Mouse (Mus musculus) neural tube, embryonic 11.5 days (tissue): ENCODE measurements around the gene Ppp2r5c. TPM values are rescaled to one million over a fixed set of nuclear protein-coding genes. Genes with fewer than 3 reads are reported as not detected.

Source experiments
- ATAC-seq: fragments of 200-750 bp; cut with Nextera tagmentation; 2 replicates; pipeline ENCODE4 v1.8.0; 2017; ENCODE audit warnings: moderate number of reproducible peaks, mild to moderate bottlenecking, moderate TSS enrichment, moderate library complexity; ENCODE audit not compliant: insufficient read depth, low FRiP score, low TSS enrichment
- DNase-seq: peaks from one replicate; pipeline ENCODE4 v3.0.0-alpha.2; 2015; ENCODE audit warnings: low spot score
- H3K27ac ChIP-seq: fragments of 300-500 bp; sonication (generic); 2 replicates; pipeline ENCODE4 v1.5.1; 2014; ENCODE audit warnings: low read depth, mild to moderate bottlenecking, low read length
- H3K27me3 ChIP-seq: fragments of 300-500 bp; sonication (generic); 2 replicates; pipeline ENCODE4 v1.6.1; 2014; ENCODE audit warnings: mild to moderate bottlenecking, low read length, mixed read lengths; ENCODE audit not compliant: control insufficient read depth, insufficient read depth
- H3K36me3 ChIP-seq: fragments of 300-500 bp; sonication (generic); 2 replicates; pipeline ENCODE4 v1.6.1; 2014; ENCODE audit warnings: mild to moderate bottlenecking, low read length, moderate library complexity, mixed read lengths; ENCODE audit not compliant: control insufficient read depth, insufficient read depth
- H3K4me1 ChIP-seq: fragments of 300-500 bp; sonication (generic); 2 replicates; pipeline ENCODE4 v1.6.1; 2014; ENCODE audit warnings: low read length, mixed read lengths; ENCODE audit not compliant: control insufficient read depth, insufficient read depth
- H3K4me2 ChIP-seq: fragments of 300-500 bp; sonication (generic); 2 replicates; pipeline ENCODE4 v1.6.1; 2014; ENCODE audit warnings: low read depth, mild to moderate bottlenecking, moderate library complexity
- H3K4me3 ChIP-seq: fragments of 300-500 bp; sonication (generic); 2 replicates; pipeline ENCODE4 v1.5.1; 2014; ENCODE audit warnings: low read depth, low read length
- H3K9ac ChIP-seq: fragments of 300-500 bp; sonication (generic); 2 replicates; pipeline ENCODE4 v1.6.1; 2014; ENCODE audit warnings: mild to moderate bottlenecking, low read length
- H3K9me3 ChIP-seq: fragments of 300-500 bp; sonication (generic); 2 replicates; pipeline ENCODE4 v1.6.1; 2016; ENCODE audit warnings: low read length; ENCODE audit not compliant: control insufficient read depth
- WGBS: fragments of 180-500 bp; shearing (Covaris S2); extraction: QIAGEN DNeasy Blood & Tissue Kit; methylation state at CpG from one replicate; pipeline ENCODE4 v1.1.7; 2014; 5-methylcytosine and 5-hydroxymethylcytosine counted together
- polyA plus RNA-seq: library from polyadenylated mRNA; unstranded; fragments of >200 nt; fragmentation: Nextera tagmentation; extraction: Ambion mirVana; gene quantifications from 2 replicates; pipeline ENCODE4 v1.2.1, GENCODE M21; 2014

Gene Ppp2r5c
- polyA plus RNA-seq, 1 experiment from 2014 or later: 170 TPM

DNA sequence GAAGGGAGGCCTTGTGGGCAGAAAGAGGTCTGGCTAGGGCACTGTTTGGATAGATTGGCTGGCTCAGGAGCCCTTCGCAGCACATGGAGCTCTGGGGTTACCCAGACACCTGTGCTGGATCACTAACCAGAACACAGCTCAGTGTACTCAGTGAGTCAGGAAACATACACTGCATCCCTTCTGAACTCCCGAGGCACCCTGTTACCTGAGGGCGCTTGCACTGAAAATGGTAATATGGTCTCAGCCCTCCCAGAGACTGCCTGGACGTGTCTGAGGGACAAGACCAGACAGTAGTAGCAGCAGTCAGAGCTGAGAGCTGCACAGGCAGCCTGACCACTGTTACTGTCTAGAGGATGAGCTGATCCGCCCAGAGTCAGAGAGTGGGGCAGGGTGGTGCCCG lies 85.8 kb downstream of the Ppp2r5c start:
- H3K9me3 ChIP-seq: no peaks in the 10 kb centered on the region
- no peak overlapping the region for H3K4me3 ChIP-seq
- no peaks in the 10 kb centered on the region for H3K27me3 ChIP-seq
- ATAC-seq: no peak
- no peak for DNase-seq
- 86% methylated on average over 6 of the region's 6 CpGs for WGBS
- H3K4me2 ChIP-seq: no peak overlapping the region
- no peaks in the 10 kb centered on the region for H3K36me3 ChIP-seq
- H3K4me1 ChIP-seq: no peaks in the 10 kb centered on the region
- no peak overlapping the region for H3K27ac ChIP-seq
- no peak overlapping the region for H3K9ac ChIP-seq

DNA sequence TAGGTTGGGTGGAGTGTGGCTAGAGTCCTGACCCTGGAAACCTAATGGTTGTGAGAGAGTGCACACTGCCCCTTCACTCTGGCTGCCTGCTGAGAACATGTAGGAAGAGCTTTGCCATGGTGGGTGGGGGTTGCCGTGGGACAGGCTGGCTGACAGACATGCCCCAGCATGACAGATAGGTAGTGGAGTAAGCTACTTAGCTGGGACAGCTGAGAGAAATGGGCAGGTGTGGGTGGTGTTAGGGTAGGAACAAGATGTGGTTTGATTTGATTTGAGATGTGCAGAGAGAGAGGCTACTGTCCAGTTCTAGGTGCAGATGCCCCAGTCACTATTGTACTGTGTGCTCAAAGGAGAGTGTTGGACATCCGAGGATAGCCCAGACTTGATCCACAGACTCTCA lies 86.2 kb downstream of the Ppp2r5c start:
- H3K36me3 ChIP-seq: no peaks in the 10 kb centered on the region
- DNase-seq (no peak), ATAC-seq (no peak)
- H3K4me1 ChIP-seq: no peaks in the 10 kb centered on the region
- H3K9me3 ChIP-seq: no peaks in the 10 kb centered on the region
- no peak overlapping the region for H3K9ac ChIP-seq
- WGBS: 89% methylated on average over 2 of the region's 2 CpGs
- H3K27me3 ChIP-seq: no peaks in the 10 kb centered on the region
- no peak overlapping the region for H3K4me3 ChIP-seq
- no peak overlapping the region for H3K4me2 ChIP-seq
- no peak overlapping the region for H3K27ac ChIP-seq

DNA sequence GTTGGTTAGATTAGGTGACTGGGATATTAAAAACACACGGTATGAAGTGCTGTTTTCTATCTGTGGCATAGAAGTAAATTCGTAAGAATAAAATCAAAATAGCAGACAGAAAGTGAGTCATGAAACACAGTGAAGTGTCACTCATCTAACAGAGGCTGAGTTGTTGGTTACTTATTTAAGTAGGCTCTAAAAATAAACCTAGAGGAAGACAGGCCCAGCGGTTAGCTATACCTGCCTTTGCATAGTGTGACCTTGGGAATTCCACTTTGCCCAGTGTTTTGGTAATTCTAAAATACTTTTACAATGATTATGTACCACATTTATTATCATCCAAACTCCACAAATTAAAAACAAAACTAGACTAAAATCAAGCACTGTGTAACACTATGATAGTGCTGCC lies 86.9 kb downstream of the Ppp2r5c start:
- 92% methylated on average over 3 of the region's 3 CpGs for WGBS
- H3K36me3 ChIP-seq: no peaks in the 10 kb centered on the region
- no peak overlapping the region for H3K4me2 ChIP-seq
- H3K9me3 ChIP-seq: no peaks in the 10 kb centered on the region
- no peak overlapping the region for H3K27ac ChIP-seq
- ATAC-seq (no peak), DNase-seq (no peak)
- H3K27me3 ChIP-seq: no peaks in the 10 kb centered on the region
- no peaks in the 10 kb centered on the region for H3K4me1 ChIP-seq
- no peak overlapping the region for H3K4me3 ChIP-seq
- H3K9ac ChIP-seq: no peak overlapping the region

- Histone ChIP-seq H3K9me3 (no peaks in the 10 kb centered on the region), H3K27ac (no peak overlapping the region), H3K4me1 (no peaks in the 10 kb centered on the region), H3K36me3 (no peaks in the 10 kb centered on the region), H3K9ac (no peak overlapping the region), H3K4me3 (no peak overlapping the region), H3K27me3 (no peaks in the 10 kb centered on the region), H3K4me2 (no peak overlapping the region)
- 93% methylated on average over 5 of the region's 5 CpGs for WGBS
- no peak for DNase-seq
- ATAC-seq: no peak
Measured at GRCm38 (mm10) chr12:110535361-110535760, 88.4 kb downstream of the Ppp2r5c start.

DNA sequence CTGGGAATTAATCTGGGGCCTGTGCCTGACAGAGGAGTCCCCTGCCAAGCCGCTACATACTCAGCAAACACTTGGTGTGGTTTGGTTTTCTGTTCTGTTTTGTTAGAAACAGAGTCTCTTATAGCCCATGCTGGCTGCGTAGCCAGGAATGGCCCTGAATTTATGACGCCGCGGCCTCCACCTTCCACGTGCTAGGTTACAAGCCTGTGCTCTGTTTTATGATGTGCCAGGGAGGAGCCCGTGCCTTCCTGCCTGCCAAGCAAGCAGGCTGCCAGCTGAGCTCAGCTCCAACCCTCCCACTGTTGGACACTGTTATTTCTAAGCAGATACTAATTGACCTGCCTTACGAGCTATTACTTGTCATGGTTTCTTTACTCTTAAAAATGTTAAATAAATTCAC lies 90.8 kb downstream of the Ppp2r5c start:
- Histone ChIP-seq H3K9ac (no peak overlapping the region), H3K4me1 (no peaks in the 10 kb centered on the region), H3K36me3 (no peaks in the 10 kb centered on the region), H3K4me3 (no peak overlapping the region), H3K27me3 (no peaks in the 10 kb centered on the region), H3K27ac (no peak overlapping the region), H3K4me2 (no peak overlapping the region), H3K9me3 (no peaks in the 10 kb centered on the region)
- DNase-seq (no peak), ATAC-seq (no peak)
- WGBS: 70% methylated on average over 8 of the region's 8 CpGs

- H3K4me2 ChIP-seq: no peak overlapping the region
- no peak overlapping the region for H3K4me3 ChIP-seq
- H3K27ac ChIP-seq: no peak overlapping the region
- no peaks in the 10 kb centered on the region for H3K27me3 ChIP-seq
- no peaks in the 10 kb centered on the region for H3K4me1 ChIP-seq
- H3K9ac ChIP-seq: no peak overlapping the region
- no peaks in the 10 kb centered on the region for H3K9me3 ChIP-seq
- no peak for ATAC-seq
- DNase-seq: no peak
- no peaks in the 10 kb centered on the region for H3K36me3 ChIP-seq
- WGBS: 92% methylated on average over 10 of the region's 10 CpGs
Measured at GRCm38 (mm10) chr12:110539346-110539745, 92.4 kb downstream of the Ppp2r5c start.

DNA sequence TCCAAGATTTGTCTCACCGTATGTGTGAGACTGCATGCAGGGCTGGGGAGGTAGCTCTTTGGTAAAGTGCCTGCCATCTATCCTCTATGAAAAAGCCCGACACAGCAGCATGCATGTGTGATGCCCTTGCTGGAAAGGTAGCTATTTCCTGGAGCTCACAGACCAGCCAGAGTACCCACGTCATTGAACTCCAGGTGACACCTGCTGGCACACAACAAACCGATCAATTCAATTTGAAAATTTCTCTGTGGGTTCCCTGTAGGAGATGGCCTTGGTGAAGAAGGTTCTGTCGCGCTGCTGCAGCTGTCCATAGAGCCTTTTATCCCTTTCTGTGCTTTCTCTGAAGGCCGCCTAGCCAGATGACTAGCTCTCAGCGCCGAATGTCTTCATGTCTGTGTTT lies 92.9 kb downstream of the Ppp2r5c start:
- H3K4me3 ChIP-seq: no peak overlapping the region
- no peak for DNase-seq
- H3K4me2 ChIP-seq: no peak overlapping the region
- no peak overlapping the region for H3K9ac ChIP-seq
- H3K9me3 ChIP-seq: no peaks in the 10 kb centered on the region
- 84% methylated on average over 9 of the region's 9 CpGs for WGBS
- H3K27ac ChIP-seq: no peak overlapping the region
- no peaks in the 10 kb centered on the region for H3K36me3 ChIP-seq
- no peak for ATAC-seq
- no peaks in the 10 kb centered on the region for H3K4me1 ChIP-seq
- H3K27me3 ChIP-seq: no peaks in the 10 kb centered on the region

GRCm38 (mm10) chr12:110540273-110540672 lies 93.4 kb downstream of the Ppp2r5c start:
- H3K27ac ChIP-seq: no peak overlapping the region
- 89% methylated on average over 8 of the region's 8 CpGs for WGBS
- no peak overlapping the region for H3K4me2 ChIP-seq
- ATAC-seq (no peak), DNase-seq (no peak)
- H3K27me3 ChIP-seq: no peaks in the 10 kb centered on the region
- H3K9ac ChIP-seq: no peak overlapping the region
- H3K4me3 ChIP-seq: no peak overlapping the region
- no peaks in the 10 kb centered on the region for H3K36me3 ChIP-seq
- no peaks in the 10 kb centered on the region for H3K9me3 ChIP-seq
- H3K4me1 ChIP-seq: no peaks in the 10 kb centered on the region

DNA sequence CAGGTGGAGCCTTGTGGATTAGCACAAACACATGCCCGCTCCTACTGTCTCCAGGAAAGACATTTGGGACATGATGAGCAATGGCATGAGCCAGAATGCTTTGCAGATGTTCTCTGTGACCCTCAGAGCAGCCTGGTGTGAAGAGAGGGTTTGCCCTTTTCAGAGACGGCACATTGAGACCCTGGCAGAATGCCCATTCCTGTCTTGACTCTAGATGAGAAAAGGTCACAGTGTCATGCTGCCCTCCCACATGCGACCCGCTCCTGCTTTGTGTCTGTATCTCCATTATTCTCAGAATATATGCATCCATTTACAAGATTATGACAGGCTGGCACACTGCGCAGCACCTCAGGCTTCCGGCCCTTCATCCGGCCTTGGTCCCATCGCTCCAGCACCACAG lies 94.1 kb downstream of the Ppp2r5c start:
- no peak for ATAC-seq

More for the DNA sequence above, 94.1 kb downstream of the Ppp2r5c start:
- 86% methylated on average over 8 of the region's 8 CpGs for whole genome bisulfite sequencing
- H3K4me3 ChIP-seq: no peak overlapping the region
- no peaks in the 10 kb centered on the region for H3K9me3 ChIP-seq
- no peaks in the 10 kb centered on the region for H3K4me1 ChIP-seq
- H3K36me3 ChIP-seq: peaks cover under 1% of the 10 kb centered on the region; the same call in 1 of the 2 replicates
- H3K27me3 ChIP-seq: no peaks in the 10 kb centered on the region
- no peak overlapping the region for H3K4me2 ChIP-seq
- H3K9ac ChIP-seq: no peak overlapping the region
- no peak for DNase-seq
- no peak overlapping the region for H3K27ac ChIP-seq
